Mouse (Mus musculus) kidney, embryonic 16.5 days (tissue): Measurements from ENCODE around the gene Prkcq. TPM values are rescaled to one million over a fixed set of nuclear protein-coding genes. Genes with fewer than 3 reads are reported as not detected.

Experiments
- ATAC-seq: fragments of 200-750 bp; cut with Nextera tagmentation; 2 replicates; pipeline ENCODE4 v1.8.0; 2017; ENCODE audit warnings: moderate TSS enrichment; ENCODE audit not compliant: low FRiP score, low TSS enrichment
- H3K27ac ChIP-seq: fragments of 300-500 bp; sonication (generic); 2 replicates; pipeline ENCODE4 v1.5.1; 2014; ENCODE audit warnings: low read length
- H3K27me3 ChIP-seq: fragments of 300-500 bp; sonication (generic); 2 replicates; pipeline ENCODE4 v1.6.1; 2014; ENCODE audit warnings: low read length, control low read depth, mixed read lengths; ENCODE audit not compliant: insufficient read depth
- H3K36me3 ChIP-seq: fragments of 300-500 bp; sonication (generic); 2 replicates; pipeline ENCODE4 v1.6.1; 2014; ENCODE audit warnings: low read length, control low read depth, mixed read lengths; ENCODE audit not compliant: insufficient read depth
- H3K4me1 ChIP-seq: fragments of 300-500 bp; sonication (generic); 2 replicates; pipeline ENCODE4 v1.6.1; 2014; ENCODE audit warnings: low read length, control low read depth, mixed read lengths; ENCODE audit not compliant: insufficient read depth
- H3K4me2 ChIP-seq: fragments of 300-500 bp; sonication (generic); replicated peaks from 2 replicates; pipeline ENCODE4 v1.6.1; 2014; ENCODE audit warnings: low read depth, low read length
- H3K4me3 ChIP-seq: fragments of 300-500 bp; sonication (generic); 2 replicates; pipeline ENCODE4 v1.5.1; 2014; ENCODE audit warnings: mild to moderate bottlenecking, low read length
- H3K9ac ChIP-seq: fragments of 300-500 bp; sonication (generic); replicated peaks from 2 replicates; pipeline ENCODE4 v1.6.1; 2014; ENCODE audit warnings: low read length
- H3K9me3 ChIP-seq: fragments of 300-500 bp; sonication (generic); 2 replicates; pipeline ENCODE4 v1.6.1; 2016; ENCODE audit warnings: low read length, control low read depth
- WGBS: fragments of 180-500 bp; shearing (Covaris S2); extraction: QIAGEN DNeasy Blood & Tissue Kit; methylation state at CpG from one replicate; pipeline ENCODE4 v1.1.7; 2014; 5-methylcytosine and 5-hydroxymethylcytosine counted together
- polyA plus RNA-seq: library from polyadenylated mRNA; unstranded; fragments of >200 nt; fragmentation: Nextera tagmentation; extraction: Ambion mirVana; gene quantifications from 2 replicates; pipeline ENCODE4 v1.2.1, GENCODE M21; 2015

Gene Prkcq
- polyA plus RNA-seq, 1 experiment from 2014 or later: 5.5 TPM

DNA sequence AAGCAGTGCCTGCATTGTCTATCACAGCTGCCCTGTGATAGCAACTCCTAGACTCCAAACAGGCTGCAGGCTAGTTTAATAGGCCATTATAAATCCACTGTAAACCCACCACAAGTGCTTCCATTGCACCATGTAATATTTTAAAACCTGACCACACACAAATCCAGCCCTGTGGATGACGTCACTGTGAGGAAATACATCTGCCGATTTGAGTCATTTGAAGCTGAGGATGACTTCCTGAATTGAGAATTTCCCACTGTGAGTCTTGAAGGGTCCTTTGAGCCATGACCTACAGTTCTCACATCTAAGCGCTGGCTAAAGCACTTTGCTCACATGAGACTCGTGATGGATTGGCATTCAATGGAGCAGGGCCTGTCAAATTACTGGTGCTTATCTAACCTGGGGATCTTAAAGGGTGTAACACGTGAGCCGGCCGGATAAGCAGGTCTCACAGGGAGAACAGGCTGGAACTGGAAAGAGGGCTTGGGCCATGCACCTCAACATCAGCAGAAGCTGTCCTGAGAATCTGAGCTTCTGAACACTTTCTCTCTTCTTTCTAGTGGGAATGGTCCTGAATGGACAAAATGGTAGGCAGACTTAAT is 40.2 kb downstream of the Prkcq start:
- Histone ChIP-seq H3K4me3 (no peak overlapping the region), H3K9ac (no peak overlapping the region), H3K27me3 (no peaks in the 10 kb centered on the region; the same call in 1 of the 2 replicates), H3K4me1 (no peaks in the 10 kb centered on the region), H3K4me2 (no peak overlapping the region), H3K9me3 (no peaks in the 10 kb centered on the region), H3K27ac (no peak overlapping the region), H3K36me3 (no peaks in the 10 kb centered on the region)
- WGBS: 31% methylated on average over 7 of the region's 7 CpGs
- ATAC-seq: peak; percentile 85

DNA sequence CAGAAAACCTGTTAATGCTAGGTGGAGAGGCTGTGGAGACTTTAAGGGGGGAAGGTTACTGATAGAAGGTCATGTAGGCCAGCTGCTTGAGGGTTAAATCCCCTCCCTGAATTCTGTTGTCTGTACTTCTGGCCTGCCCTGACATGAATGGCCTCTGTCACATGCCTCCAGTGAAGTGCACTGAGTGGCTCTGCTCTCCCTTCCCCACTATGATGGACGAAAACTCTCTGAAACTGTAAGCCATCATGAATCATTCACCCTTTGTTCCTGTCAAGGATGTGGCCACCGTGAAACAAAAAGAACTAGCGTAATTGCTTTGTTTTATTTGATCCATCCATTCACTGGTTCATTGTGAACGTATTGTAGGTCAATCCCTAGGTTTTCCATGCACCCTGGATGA is 44.5 kb downstream of the Prkcq start:
- Histone ChIP-seq H3K9me3 (no peaks in the 10 kb centered on the region), H3K4me1 (no peaks in the 10 kb centered on the region)
- 64% methylated on average over 4 of the region's 4 CpGs for WGBS

DNA sequence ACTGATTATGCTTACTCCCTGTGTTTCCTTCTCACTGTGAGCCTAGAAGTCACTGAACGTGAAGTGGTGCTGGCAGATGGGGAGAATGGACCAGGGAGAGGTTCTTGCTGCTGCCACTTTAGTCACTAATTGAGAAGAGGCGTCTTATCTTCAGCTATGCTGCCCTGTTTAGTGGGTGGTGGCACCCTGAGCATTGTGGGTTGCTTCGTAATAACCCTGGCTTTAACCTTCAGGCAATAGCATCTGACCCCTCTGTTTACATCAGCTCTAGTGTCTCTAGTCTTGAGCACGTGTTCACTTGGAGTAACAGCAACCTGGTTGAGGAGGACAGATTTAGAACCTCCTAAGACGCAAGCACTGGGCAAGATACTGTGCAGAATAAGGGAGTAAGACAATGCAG is 44.9 kb downstream of the Prkcq start:
- H3K27ac ChIP-seq: no peak overlapping the region
- 71% methylated on average over 5 of the region's 5 CpGs for WGBS
- no peaks in the 10 kb centered on the region for H3K4me1 ChIP-seq
- no peaks in the 10 kb centered on the region for H3K27me3 ChIP-seq
- H3K36me3 ChIP-seq: no peaks in the 10 kb centered on the region
- no peak overlapping the region for H3K9ac ChIP-seq
- H3K4me3 ChIP-seq: no peak overlapping the region
- H3K4me2 ChIP-seq: no peak overlapping the region
- no peaks in the 10 kb centered on the region for H3K9me3 ChIP-seq
- no peak for ATAC-seq

More for the DNA sequence above, 44.5 kb downstream of the Prkcq start:
- ATAC-seq: no peak
- no peak overlapping the region for H3K4me2 ChIP-seq
- H3K27me3 ChIP-seq: no peaks in the 10 kb centered on the region
- H3K4me3 ChIP-seq: no peak overlapping the region
- no peak overlapping the region for H3K27ac ChIP-seq
- H3K36me3 ChIP-seq: no peaks in the 10 kb centered on the region
- H3K9ac ChIP-seq: no peak overlapping the region

DNA sequence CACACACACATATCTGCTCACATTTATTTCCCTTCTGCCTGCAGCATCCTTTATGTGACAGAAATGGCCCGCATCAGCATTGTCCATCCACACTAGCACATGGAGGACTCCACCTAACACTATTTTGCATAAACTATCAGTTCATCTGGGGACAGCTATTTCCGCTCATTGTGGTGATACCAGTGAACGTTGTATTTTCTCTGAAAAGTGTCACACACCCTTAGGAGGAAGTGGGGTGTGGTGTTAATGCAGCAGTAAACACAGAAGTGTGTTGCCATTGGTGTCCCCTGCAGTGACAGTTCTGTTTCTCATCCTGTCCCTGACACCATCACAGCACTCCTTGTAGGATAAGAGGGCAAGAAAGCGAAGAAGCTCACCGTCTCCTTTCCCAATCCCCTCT is 46.2 kb downstream of the Prkcq start:
- no peak overlapping the region for H3K9ac ChIP-seq
- ATAC-seq: no peak
- no peaks in the 10 kb centered on the region for H3K27me3 ChIP-seq
- no peaks in the 10 kb centered on the region for H3K36me3 ChIP-seq
- no peaks in the 10 kb centered on the region for H3K9me3 ChIP-seq
- WGBS: 79% methylated on average over 5 of the region's 5 CpGs
- no peak overlapping the region for H3K4me2 ChIP-seq
- H3K4me1 ChIP-seq: no peaks in the 10 kb centered on the region
- H3K27ac ChIP-seq: no peak overlapping the region
- no peak overlapping the region for H3K4me3 ChIP-seq

DNA sequence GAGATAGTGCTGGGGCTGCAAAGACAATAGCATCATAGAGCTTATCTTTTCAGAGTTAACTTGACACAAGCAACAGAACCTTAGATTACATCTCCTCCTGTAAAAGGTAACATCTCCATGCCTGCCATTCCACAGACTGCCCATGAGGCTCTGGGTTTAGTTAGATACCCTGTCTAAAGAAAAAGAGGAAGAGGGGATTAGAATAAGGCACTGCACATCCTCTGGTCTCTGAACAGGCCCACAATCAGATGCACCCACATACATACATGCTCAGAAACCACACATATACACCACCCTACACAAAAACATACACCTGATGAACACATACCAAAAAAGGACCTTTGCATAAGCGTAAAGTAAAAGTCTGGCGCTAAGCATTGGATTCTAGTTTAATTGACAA is 47.4 kb downstream of the Prkcq start:
- Histone ChIP-seq H3K36me3 (no peaks in the 10 kb centered on the region), H3K4me1 (no peaks in the 10 kb centered on the region), H3K9me3 (no peaks in the 10 kb centered on the region), H3K9ac (no peak overlapping the region), H3K4me2 (no peak overlapping the region), H3K27me3 (no peaks in the 10 kb centered on the region), H3K4me3 (no peak overlapping the region), H3K27ac (no peak overlapping the region)
- ATAC-seq: no peak
- 96% methylated on average over 2 of the region's 2 CpGs for WGBS

DNA sequence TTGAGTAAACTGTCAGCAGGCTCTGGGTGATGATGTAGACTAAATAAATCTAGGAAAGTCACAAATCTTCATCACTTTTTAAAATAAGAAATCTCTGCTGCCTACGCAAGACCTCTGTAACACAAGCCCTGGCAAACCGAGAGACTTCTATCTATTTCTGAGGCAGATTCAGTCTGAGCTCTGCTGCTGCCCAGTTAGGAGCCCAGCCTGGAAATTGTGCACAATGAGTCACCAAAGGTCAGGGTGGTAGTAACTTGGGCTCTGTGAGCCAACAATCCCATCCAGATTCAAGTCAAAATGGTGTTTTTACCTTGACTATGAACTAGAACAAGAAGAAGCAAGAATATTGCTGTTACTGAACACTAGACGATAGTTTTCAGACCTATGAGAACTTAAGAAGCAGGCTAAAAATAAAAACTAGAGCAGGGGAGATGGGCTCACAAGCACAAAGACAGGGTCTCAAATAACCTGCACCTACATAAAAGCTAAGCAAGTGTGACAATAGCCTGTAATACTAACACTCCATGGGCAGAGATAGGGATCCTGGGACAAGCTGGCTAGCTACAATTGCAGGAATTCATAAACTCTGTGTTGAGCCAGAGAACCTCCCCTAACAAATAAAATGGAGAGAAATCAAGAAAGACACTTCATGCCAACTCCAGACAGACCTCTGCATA is 53.0 kb downstream of the Prkcq start:
- peak; percentile 59; the same call in 1 of the 2 replicates for ATAC-seq
- WGBS: 47% methylated on average over 3 of the region's 3 CpGs
- no peaks in the 10 kb centered on the region for H3K4me1 ChIP-seq
- no peaks in the 10 kb centered on the region for H3K27me3 ChIP-seq
- no peaks in the 10 kb centered on the region for H3K9me3 ChIP-seq
- H3K4me3 ChIP-seq: no peak overlapping the region
- no peak overlapping the region for H3K4me2 ChIP-seq
- no peaks in the 10 kb centered on the region for H3K36me3 ChIP-seq
- no peak overlapping the region for H3K9ac ChIP-seq
- no peak overlapping the region for H3K27ac ChIP-seq

DNA sequence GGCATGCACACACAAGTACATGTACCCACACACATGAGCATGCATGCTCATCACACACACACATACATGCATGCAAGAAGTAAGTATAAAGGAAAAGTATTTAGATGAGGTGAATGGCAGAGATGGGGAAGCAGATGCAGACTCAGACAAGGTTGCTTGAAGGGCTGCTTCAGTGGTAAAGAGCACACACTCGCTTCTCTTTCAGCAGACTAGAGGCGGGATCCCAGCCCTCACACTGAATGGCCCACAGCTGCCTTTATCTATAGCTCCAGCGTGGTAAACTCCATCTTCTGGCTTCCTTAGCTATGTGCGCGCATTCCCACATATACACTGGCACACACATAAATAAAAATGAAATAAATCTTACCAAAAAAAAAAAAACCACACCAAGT is 53.6 kb downstream of the Prkcq start:
- WGBS: 73% methylated on average over 5 of the region's 5 CpGs
- Histone ChIP-seq H3K4me3 (no peak overlapping the region), H3K27ac (no peak overlapping the region), H3K36me3 (no peaks in the 10 kb centered on the region), H3K4me2 (no peak overlapping the region), H3K9ac (no peak overlapping the region), H3K27me3 (no peaks in the 10 kb centered on the region), H3K4me1 (no peaks in the 10 kb centered on the region), H3K9me3 (no peaks in the 10 kb centered on the region)
- no peak for ATAC-seq

DNA sequence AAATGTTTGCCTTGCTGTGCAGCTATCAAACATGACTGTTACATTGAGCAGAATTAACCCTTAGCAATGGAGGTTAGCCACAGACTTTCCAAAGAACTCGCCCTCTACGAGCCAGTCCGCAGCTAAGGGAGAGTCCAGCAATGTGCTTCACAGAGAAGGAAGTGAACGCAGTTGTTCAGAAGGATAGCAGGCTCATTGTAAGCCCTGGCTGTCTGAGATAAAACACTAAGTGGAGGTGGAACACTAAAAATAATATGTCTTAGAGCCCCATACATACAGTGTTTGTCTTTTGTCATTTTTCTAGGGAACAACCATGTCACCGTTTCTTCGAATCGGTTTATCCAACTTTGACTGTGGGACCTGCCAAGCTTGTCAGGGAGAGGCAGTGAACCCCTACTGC is 54.6 kb downstream of the Prkcq start:
- no peak overlapping the region for H3K4me2 ChIP-seq
- WGBS: 91% methylated on average over 7 of the region's 7 CpGs
- no peak overlapping the region for H3K27ac ChIP-seq
- no peak overlapping the region for H3K4me3 ChIP-seq
- H3K36me3 ChIP-seq: no peaks in the 10 kb centered on the region
- H3K27me3 ChIP-seq: no peaks in the 10 kb centered on the region
- H3K9ac ChIP-seq: no peak overlapping the region
- H3K9me3 ChIP-seq: no peaks in the 10 kb centered on the region
- H3K4me1 ChIP-seq: no peaks in the 10 kb centered on the region
- no peak for ATAC-seq

DNA sequence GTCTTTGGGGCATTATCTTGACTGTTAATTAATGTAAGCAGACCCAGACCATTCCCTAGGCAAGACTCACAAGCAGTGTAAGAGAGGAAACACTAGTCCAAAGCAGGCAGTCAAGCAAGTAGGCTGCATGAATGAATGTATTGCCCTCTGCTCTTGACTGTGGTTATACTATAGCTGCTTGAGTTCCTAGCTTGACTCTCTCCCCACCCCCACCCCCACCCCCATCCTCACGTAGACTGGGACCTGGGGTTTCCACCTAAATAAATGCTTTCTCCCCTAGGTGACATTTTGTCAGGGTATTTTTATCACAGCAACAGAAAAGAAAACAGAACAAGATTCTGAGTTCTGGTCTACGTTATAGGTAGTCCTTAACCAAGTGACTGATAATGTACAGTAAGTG is 57.2 kb downstream of the Prkcq start:
- Histone ChIP-seq H3K4me1 (no peaks in the 10 kb centered on the region), H3K9me3 (no peaks in the 10 kb centered on the region), H3K36me3 (no peaks in the 10 kb centered on the region), H3K27ac (no peak overlapping the region), H3K4me3 (no peak overlapping the region), H3K9ac (no peak overlapping the region), H3K4me2 (no peak overlapping the region), H3K27me3 (no peaks in the 10 kb centered on the region)
- 61% methylated on average over 2 of the region's 2 CpGs for WGBS
- ATAC-seq: no peak

DNA sequence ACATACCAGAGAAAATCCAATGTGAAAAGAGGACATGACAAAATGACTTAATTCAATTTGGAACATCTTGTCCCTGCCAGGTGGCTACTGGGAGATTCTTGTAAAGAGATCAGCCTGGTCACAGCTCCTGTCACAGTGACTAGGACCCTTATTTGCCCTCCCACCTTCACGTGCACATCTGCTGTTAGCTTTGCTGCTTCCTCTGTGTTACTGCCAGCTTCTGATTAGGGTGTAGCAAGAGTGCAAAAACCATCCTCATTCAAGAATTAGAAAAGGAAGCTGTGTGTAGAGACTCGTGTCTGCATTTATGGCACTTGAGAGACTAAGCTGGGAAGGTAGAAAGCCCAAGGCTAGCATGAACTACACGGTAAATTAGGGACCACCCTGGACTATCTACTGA is 59.2 kb downstream of the Prkcq start:
- Histone ChIP-seq H3K9me3 (no peaks in the 10 kb centered on the region), H3K27ac (no peak overlapping the region), H3K36me3 (no peaks in the 10 kb centered on the region), H3K9ac (no peak overlapping the region), H3K4me3 (no peak overlapping the region), H3K27me3 (no peaks in the 10 kb centered on the region), H3K4me1 (no peaks in the 10 kb centered on the region), H3K4me2 (no peak overlapping the region)
- WGBS: 72% methylated on average over 3 of the region's 3 CpGs
- no peak for ATAC-seq
